Mouse (Mus musculus) olfactory bulb, adult 2 months (tissue): ENCODE measurements at regions not wholly inside any gene's neighbourhood (a gene's known extent, or its start where the extent isn't known, plus 50 kb on each side); places are given as distances from the start of the nearest gene placed in this dataset.

ENCODE experiments used
- CTCF ChIP-seq: fragments of 200-500 bp; IDR thresholded peaks from 2 replicates; pipeline ENCODE4 v1.5.1; 2012; ENCODE audit warnings: low read depth, mild to moderate bottlenecking, low read length, moderate library complexity; ENCODE audit not compliant: insufficient read depth
- POLR2A ChIP-seq: fragments of 200-500 bp; IDR thresholded peaks from 2 replicates; pipeline ENCODE4 v1.6.1; 2012; ENCODE audit warnings: mild to moderate bottlenecking, low read depth, low read length, moderate library complexity; ENCODE audit not compliant: insufficient read depth

- no peak for TF ChIP-seq POLR2A
- no peak for TF ChIP-seq CTCF
Measured at GRCm38 (mm10) chr13:97618190-97618586, 142.2 kb downstream of the Gm10260 start.
